Mouse (Mus musculus) B cell, adult 67 days (primary cell): ENCODE data around the gene Mbtps2. TPM values are rescaled to one million over a fixed set of nuclear protein-coding genes. Genes with fewer than 3 reads are reported as not detected.

Experiments used
- total RNA-seq, 2 experiments: library from RNA; stranded (reverse); gene quantifications; 4 replicates each; pipeline ENCODE4 v1.2.4; 2023

Mbtps2 gene
- 10 to 100 TPM; 17.7 to 23.4 TPM for total RNA-seq

DNA sequence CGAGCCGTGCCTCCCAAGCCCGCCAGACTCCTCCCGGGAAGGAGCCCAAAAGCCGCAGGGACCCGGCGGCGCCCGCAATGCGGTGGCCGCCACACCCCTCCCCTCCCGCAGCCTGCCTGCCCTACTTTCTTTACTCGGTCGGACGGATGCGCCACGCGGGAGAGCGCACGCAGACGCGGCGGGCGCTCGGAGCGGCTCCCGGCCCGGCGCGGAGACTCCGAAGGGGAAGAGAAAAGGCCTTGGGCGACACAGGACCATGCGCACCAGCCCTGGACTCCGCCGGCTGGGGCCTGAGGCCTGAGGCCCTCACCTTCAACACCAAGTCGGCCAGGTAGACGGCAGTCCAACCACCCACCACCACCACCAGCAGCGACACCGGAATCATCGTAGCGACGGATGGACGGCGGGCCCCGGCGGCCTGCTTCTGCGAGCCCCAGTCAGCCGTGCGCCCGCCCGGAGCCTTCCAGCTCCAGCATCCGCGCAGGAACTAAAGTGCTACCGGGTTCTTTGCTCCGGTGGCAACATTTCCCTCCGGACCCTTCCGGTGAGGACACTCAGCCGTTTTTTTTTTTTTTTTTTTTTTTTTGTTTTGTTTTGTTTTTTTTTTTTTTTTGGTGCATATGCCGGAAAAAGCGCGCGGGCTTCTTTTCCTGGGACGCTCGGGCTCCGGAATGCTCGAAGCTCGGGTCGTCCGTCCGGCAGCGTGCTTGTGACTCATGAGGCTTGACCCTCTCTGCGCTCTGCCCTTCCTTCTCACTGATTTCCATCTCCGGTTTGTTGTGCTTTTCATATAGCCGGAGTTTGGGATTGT lies at the start of gene Mbtps2:
Mbtps2 (minus strand) TSS at position 530 of the 811 bp plus-strand sequence.

DNA sequence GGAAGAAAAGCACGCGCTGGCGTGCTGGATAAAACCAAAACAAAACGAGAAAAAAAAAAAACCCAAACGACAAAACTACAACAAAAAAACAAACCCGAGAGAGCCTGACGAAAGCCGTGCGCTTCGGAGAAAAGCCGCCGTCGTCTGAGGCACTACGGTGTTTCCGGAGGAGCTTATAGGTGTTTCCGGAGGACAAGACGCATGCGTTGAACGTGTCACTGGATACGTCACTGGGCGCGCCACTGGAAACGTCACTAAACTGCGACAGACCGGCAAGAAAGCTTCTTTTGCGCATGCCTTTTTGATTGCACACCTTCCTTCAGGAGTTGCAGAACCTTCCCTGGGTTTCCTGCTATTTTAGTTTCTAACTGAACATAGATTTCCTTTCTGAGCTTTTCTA lies 29.7 kb downstream of the Mbtps2 start, which contains the start of gene Yy2:
Yy2 (minus strand) TSS at position 146 of the 400 bp plus-strand sequence.

DNA sequence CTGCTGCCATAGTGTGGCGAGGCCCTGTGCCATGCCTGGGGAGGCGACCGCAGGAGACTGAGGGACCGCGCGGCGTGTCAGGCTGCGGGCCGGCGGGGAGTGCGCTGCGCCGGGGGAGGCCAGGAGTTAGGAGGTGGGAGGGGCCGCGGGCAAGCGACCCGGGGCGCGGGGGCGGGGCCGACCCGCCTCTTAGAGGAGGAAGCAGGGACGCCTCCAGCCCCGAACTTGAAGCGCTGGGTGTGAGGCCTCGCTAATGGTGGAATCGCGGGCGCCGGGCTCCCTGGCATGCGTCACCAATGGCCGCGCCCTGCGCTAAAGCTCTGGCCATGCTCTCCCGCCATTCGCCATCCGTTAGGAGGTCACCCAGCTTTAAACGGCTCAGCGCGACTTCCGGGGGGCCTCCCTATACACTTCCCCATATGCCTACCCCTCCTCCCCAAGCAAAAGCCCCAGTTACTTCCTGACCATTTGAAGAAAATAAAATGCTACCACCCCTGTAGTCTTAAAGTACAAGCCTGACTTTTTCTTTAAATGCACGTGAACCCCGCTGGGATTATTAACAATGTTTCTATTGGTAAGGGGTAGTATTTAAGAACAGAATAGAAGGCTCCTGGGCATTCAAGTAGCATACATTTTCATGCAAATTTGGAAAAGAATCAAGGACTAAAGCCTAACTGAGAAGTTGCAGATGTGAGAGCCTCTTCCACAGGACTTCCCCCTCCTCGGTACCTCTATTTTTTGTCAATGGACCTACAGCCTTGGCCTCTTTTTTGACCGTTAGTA lies 106.4 kb downstream of the Mbtps2 start, which contains the start of gene Sms:
Sms (minus strand) TSS at position 344 of the 783 bp plus-strand sequence.

Other genes with a start within 250 kb of the Mbtps2 start
- gene Phex, start 183.4 kb downstream of the Mbtps2 start, total RNA-seq = under 1 TPM; 0.42 to 0.44 TPM
- 10 to 100 TPM; 58.7 to 60.8 TPM for gene Sms, start 106.4 kb downstream of the Mbtps2 start, total RNA-seq
- 1 to 10 TPM; 3.9 to 4.3 TPM for gene Yy2, start 29.7 kb downstream of the Mbtps2 start, total RNA-seq
- gene Smpx, start 100.2 kb upstream of the Mbtps2 start, total RNA-seq = not detected
- gene Klhl34, start 219.7 kb upstream of the Mbtps2 start, total RNA-seq = not detected